Mouse (Mus musculus) MEL (cell line): ENCODE results near the gene Bnipl. TPM values are rescaled to one million over a fixed set of nuclear protein-coding genes. Genes with fewer than 3 reads are reported as not detected.

Experiments
- DNase-seq: peaks from one replicate; pipeline ENCODE4 v3.0.0; 2011; ENCODE audit warnings: low read depth, low spot score
- H3K27ac ChIP-seq: 2 replicates; pipeline ENCODE4 v1.5.1; 2012; ENCODE audit warnings: low read depth, mild to moderate bottlenecking, control low read depth, low read length, moderate library complexity; ENCODE audit not compliant: control insufficient read depth
- H3K27me3 ChIP-seq, 2 experiments: fragments of 150-350 bp in 1 of 2; sonication (generic) in 1 of 2; 2 replicates each; pipeline ENCODE4 v1.6.1; 2012; ENCODE audit warnings: low read length in 2 of 2, mild to moderate bottlenecking in 2 of 2, improper control_type of control experiment in 1 of 2, moderate library complexity in 1 of 2; ENCODE audit not compliant: insufficient read depth in 2 of 2, control insufficient read depth in 1 of 2
- H3K36me3 ChIP-seq, 2 experiments: 2 replicates each; pipeline ENCODE4 v1.6.1; 2012 to 2014; ENCODE audit warnings: low read length in 2 of 2, improper control_type of control experiment in 1 of 2, inconsistent platforms in 1 of 2, mild to moderate bottlenecking in 1 of 2; ENCODE audit not compliant: insufficient read depth in 2 of 2, control insufficient read depth in 1 of 2
- H3K4me1 ChIP-seq, 2 experiments: fragments of 150-350 bp in 1 of 2; sonication (generic) in 1 of 2; 2 replicates each; pipeline ENCODE4 v1.6.1; 2012; ENCODE audit warnings: low read length in 2 of 2, improper control_type of control experiment in 1 of 2, mild to moderate bottlenecking in 1 of 2; ENCODE audit not compliant: insufficient read depth in 2 of 2, control insufficient read depth in 1 of 2
- H3K4me3 ChIP-seq, 2 experiments: fragments of 150-350 bp in 1 of 2; sonication (generic) in 1 of 2; 2 replicates each; pipeline ENCODE4 v1.5.1; 2012; ENCODE audit warnings: low read depth in 2 of 2, low read length in 2 of 2, mild to moderate bottlenecking in 2 of 2, moderate library complexity in 2 of 2, control low read depth in 1 of 2, improper control_type of control experiment in 1 of 2; ENCODE audit not compliant: control insufficient read depth in 1 of 2, insufficient read depth in 1 of 2
- H3K79me2 ChIP-seq: 2 replicates; pipeline ENCODE4 v1.6.1; 2012; ENCODE audit warnings: mild to moderate bottlenecking, low read length, moderate library complexity; ENCODE audit not compliant: control insufficient read depth, poor library complexity, insufficient read depth
- H3K9ac ChIP-seq: 2 replicates; pipeline ENCODE4 v1.6.1; 2012; ENCODE audit warnings: low read depth, mild to moderate bottlenecking, control low read depth, low read length, moderate library complexity; ENCODE audit not compliant: control insufficient read depth, poor library complexity, severe bottlenecking
- H3K9me3 ChIP-seq: fragments of 150-350 bp; sonication (generic); replicated peaks from 2 replicates; pipeline ENCODE4 v1.6.1; 2012; ENCODE audit warnings: mild to moderate bottlenecking, low read length, improper control_type of control experiment, moderate library complexity; ENCODE audit not compliant: insufficient read depth
- BHLHE40 ChIP-seq: IDR thresholded peaks from 2 replicates; pipeline ENCODE4 v1.6.1; 2012; ENCODE audit warnings: low read depth, mild to moderate bottlenecking, inconsistent platforms, low read length, improper control_type of control experiment, borderline replicate concordance
- CHD1 ChIP-seq: IDR thresholded peaks from 2 replicates; pipeline ENCODE4 v1.6.1; 2012; ENCODE audit warnings: low read depth, mild to moderate bottlenecking, inconsistent platforms, low read length, improper control_type of control experiment
- ELF1 ChIP-seq: IDR thresholded peaks from 2 replicates; pipeline ENCODE4 v1.6.1; 2014; ENCODE audit warnings: low read depth, mild to moderate bottlenecking, inconsistent platforms, low read length, improper control_type of control experiment, moderate library complexity
- ETS1 ChIP-seq: IDR thresholded peaks from 2 replicates; pipeline ENCODE4 v1.6.1; 2012; ENCODE audit warnings: low read depth, mild to moderate bottlenecking, inconsistent platforms, low read length, improper control_type of control experiment, moderate library complexity
- GABPA ChIP-seq: IDR thresholded peaks from 2 replicates; pipeline ENCODE4 v1.6.1; 2012; ENCODE audit warnings: low read depth, mild to moderate bottlenecking, inconsistent platforms, low read length, improper control_type of control experiment, moderate library complexity
- GATA1 ChIP-seq: IDR thresholded peaks from 2 replicates; pipeline ENCODE4 v1.6.1; 2011; ENCODE audit warnings: low read depth, low read length, improper control_type of control experiment
- HCFC1 ChIP-seq: IDR thresholded peaks from 2 replicates; pipeline ENCODE4 v1.6.1; 2012; ENCODE audit warnings: low read depth, mild to moderate bottlenecking, inconsistent platforms, low read length, improper control_type of control experiment, moderate library complexity
- JUND ChIP-seq: IDR thresholded peaks from 2 replicates; pipeline ENCODE4 v1.6.1; 2011; ENCODE audit warnings: low read depth, mild to moderate bottlenecking, improper control_type of control experiment, low read length
- KAT2A ChIP-seq: conservative IDR thresholded peaks from 2 replicates; pipeline ENCODE4 v1.6.1; 2012; ENCODE audit warnings: low read depth, low read length, improper control_type of control experiment, inconsistent platforms
- MAZ ChIP-seq: IDR thresholded peaks from 2 replicates; pipeline ENCODE4 v1.6.1; 2012; ENCODE audit warnings: low read depth, mild to moderate bottlenecking, inconsistent platforms, low read length, improper control_type of control experiment
- MEF2A ChIP-seq: IDR thresholded peaks from 2 replicates; pipeline ENCODE4 v1.6.1; 2014; ENCODE audit warnings: low read depth, mild to moderate bottlenecking, inconsistent platforms, low read length, improper control_type of control experiment; ENCODE audit not compliant: poor library complexity, insufficient replicate concordance, severe bottlenecking; ENCODE audit errors: extremely low read depth
- MXI1 ChIP-seq: IDR thresholded peaks from 2 replicates; pipeline ENCODE4 v1.6.1; 2011; ENCODE audit warnings: mild to moderate bottlenecking, low read depth, low read length, improper control_type of control experiment
- MYC ChIP-seq: IDR thresholded peaks from 2 replicates; pipeline ENCODE4 v1.6.1; 2011; ENCODE audit warnings: low read depth, mild to moderate bottlenecking, low read length, improper control_type of control experiment, moderate library complexity
- NRF1 ChIP-seq: IDR thresholded peaks from 2 replicates; pipeline ENCODE4 v1.6.1; 2014; ENCODE audit warnings: low read depth, mild to moderate bottlenecking, inconsistent platforms, low read length, improper control_type of control experiment, moderate library complexity; ENCODE audit not compliant: poor library complexity, insufficient read depth, severe bottlenecking
- POLR2A ChIP-seq, 2 experiments: IDR thresholded peaks; 2 replicates each; pipeline ENCODE4 v1.6.1; 2011 to 2012; ENCODE audit warnings: low read length in 2 of 2, mild to moderate bottlenecking in 2 of 2, control low read depth in 1 of 2, improper control_type of control experiment in 1 of 2, low read depth in 1 of 2, moderate library complexity in 1 of 2; ENCODE audit not compliant: control insufficient read depth in 1 of 2, insufficient read depth in 1 of 2, poor library complexity in 1 of 2
- POLR2AphosphoS2 ChIP-seq: IDR thresholded peaks from 2 replicates; pipeline ENCODE4 v1.6.1; 2011; ENCODE audit warnings: low read length, improper control_type of control experiment
- RCOR1 ChIP-seq: IDR thresholded peaks from 2 replicates; pipeline ENCODE4 v1.6.1; 2012; ENCODE audit warnings: low read depth, mild to moderate bottlenecking, inconsistent platforms, low read length, improper control_type of control experiment
- SIN3A ChIP-seq: IDR thresholded peaks from 2 replicates; pipeline ENCODE4 v1.6.1; 2012; ENCODE audit warnings: low read length, improper control_type of control experiment, inconsistent platforms
- SMC3 ChIP-seq: IDR thresholded peaks from 2 replicates; pipeline ENCODE4 v1.6.1; 2011; ENCODE audit warnings: low read depth, low read length, improper control_type of control experiment
- UBTF ChIP-seq: IDR thresholded peaks from 2 replicates; pipeline ENCODE4 v1.6.1; 2012; ENCODE audit warnings: low read depth, mild to moderate bottlenecking, inconsistent platforms, low read length, improper control_type of control experiment, moderate library complexity, borderline replicate concordance; ENCODE audit not compliant: insufficient read depth
- USF1 ChIP-seq: IDR thresholded peaks from 2 replicates; pipeline ENCODE4 v1.6.1; 2014; ENCODE audit warnings: low read depth, mild to moderate bottlenecking, inconsistent platforms, low read length, improper control_type of control experiment, moderate library complexity
- ZC3H11A ChIP-seq: IDR thresholded peaks from 2 replicates; pipeline ENCODE4 v1.6.1; 2012; ENCODE audit warnings: low read depth, mild to moderate bottlenecking, inconsistent platforms, low read length, improper control_type of control experiment
- ZMIZ1 ChIP-seq: IDR thresholded peaks from 2 replicates; pipeline ENCODE4 v1.6.1; 2012; ENCODE audit warnings: low read depth, mild to moderate bottlenecking, inconsistent platforms, low read length, improper control_type of control experiment, moderate library complexity
- ZNF384 ChIP-seq: IDR thresholded peaks from 2 replicates; pipeline ENCODE4 v1.6.1; 2012; ENCODE audit warnings: low read depth, mild to moderate bottlenecking, inconsistent platforms, low read length, improper control_type of control experiment
- polyA plus RNA-seq, 2 experiments: library from polyadenylated mRNA; stranded (reverse) in 1 of 2; unstranded in 1 of 2; fragments of >175 nt in 1 of 2; fragments of >200 nt in 1 of 2; gene quantifications; 2 replicates each; pipeline versions ENCODE4 v1.2.1 to v1.2.4; 2012; ENCODE audit warnings: low replicate concordance in 2 of 2, low read depth in 1 of 2; ENCODE audit not compliant: insufficient read length in 2 of 2, insufficient read depth in 1 of 2, missing spikeins in 1 of 2
- total RNA-seq: library from RNA; depleted of rRNA; stranded (reverse); fragments of 300-350 nt; gene quantifications from 2 replicates; pipeline ENCODE4 v1.2.3, GENCODE M21; 2012

The Bnipl gene
- total and polyA plus RNA-seq, 3 experiments = 0.19 to 0.43 TPM; not detected in 1

GRCm38 (mm10) chr3:95199101-95199500 lies 51.9 kb downstream of the Bnipl start:
- no peaks in the 10 kb centered on the region for H3K4me1 ChIP-seq
- no peaks in the 10 kb centered on the region for H3K79me2 ChIP-seq
- TF ChIP-seq ELF1 = no peak
- TF ChIP-seq SIN3A = no peak
- no peak for TF ChIP-seq BHLHE40
- no peak for TF ChIP-seq POLR2A (IDR thresholded peaks at IDR 0.05; ENCODE audit: control insufficient read depth in 1 of 2, insufficient read depth in 1 of 2, low read depth in 1 of 2, low read length in 2 of 2, poor library complexity in 1 of 2)
- TF ChIP-seq HCFC1 = no peak
- TF ChIP-seq ZMIZ1 = no peak
- TF ChIP-seq UBTF = no peak
- no peak for TF ChIP-seq GABPA
- TF ChIP-seq CHD1 = no peak
- TF ChIP-seq ETS1 = no peak
- no peak for TF ChIP-seq JUND
- TF ChIP-seq NRF1 = no peak
- no peak for TF ChIP-seq MXI1
- no peak for TF ChIP-seq MAZ
- TF ChIP-seq, all 39 proteins: peak for 0
- Histone ChIP-seq H3K4me3 (no peak overlapping the region), H3K9me3 (no peaks in the 10 kb centered on the region), H3K27me3 (no peaks in the 10 kb centered on the region), H3K9ac (no peak overlapping the region), H3K36me3 (peaks cover 0 to 84% of the 10 kb centered on the region in 2 experiments; a peak in 2 of 4 replicates), H3K27ac (no peak overlapping the region)
- DNase-seq = no peak

- H3K36me3 ChIP-seq = peaks cover 0 to 71% of the 10 kb centered on the region in 2 experiments; a peak in 2 of 4 replicates
- no peaks in the 10 kb centered on the region for H3K79me2 ChIP-seq
- H3K27ac ChIP-seq = no peak overlapping the region
- H3K9me3 ChIP-seq = no peaks in the 10 kb centered on the region
- TF ChIP-seq POLR2A (IDR thresholded peaks at IDR 0.05; ENCODE audit: control insufficient read depth in 1 of 2, insufficient read depth in 1 of 2, low read depth in 1 of 2, low read length in 2 of 2, poor library complexity in 1 of 2) (no peak), NRF1 (no peak), RCOR1 (no peak), KAT2A (no peak), ELF1 (no peak), MYC (no peak), MEF2A (no peak), ZNF384 (no peak), ZC3H11A (no peak), GATA1 (no peak), USF1 (no peak), SMC3 (no peak), SIN3A (no peak), MXI1 (no peak), POLR2AphosphoS2 (no peak)
- no peaks in the 10 kb centered on the region for H3K4me1 ChIP-seq
- no peak for DNase-seq
- no peaks in the 10 kb centered on the region for H3K27me3 ChIP-seq
- H3K4me3 ChIP-seq = no peak overlapping the region
- H3K9ac ChIP-seq = no peak overlapping the region
Measured at GRCm38 (mm10) chr3:95195772-95196171, 55.2 kb downstream of the Bnipl start.
